Mouse (Mus musculus) cerebellum, adult (tissue): ENCODE results near the gene Cbfa2t3.

Experiments used
- ATAC-seq: cut with Nextera tagmentation; 2 replicates; pipeline ENCODE4 v1.9.2; 2017; ENCODE audit warnings: mild to moderate bottlenecking, moderate library complexity, mixed read lengths; ENCODE audit not compliant: insufficient number of reproducible peaks, low FRiP score, low TSS enrichment

The Cbfa2t3 gene

DNA sequence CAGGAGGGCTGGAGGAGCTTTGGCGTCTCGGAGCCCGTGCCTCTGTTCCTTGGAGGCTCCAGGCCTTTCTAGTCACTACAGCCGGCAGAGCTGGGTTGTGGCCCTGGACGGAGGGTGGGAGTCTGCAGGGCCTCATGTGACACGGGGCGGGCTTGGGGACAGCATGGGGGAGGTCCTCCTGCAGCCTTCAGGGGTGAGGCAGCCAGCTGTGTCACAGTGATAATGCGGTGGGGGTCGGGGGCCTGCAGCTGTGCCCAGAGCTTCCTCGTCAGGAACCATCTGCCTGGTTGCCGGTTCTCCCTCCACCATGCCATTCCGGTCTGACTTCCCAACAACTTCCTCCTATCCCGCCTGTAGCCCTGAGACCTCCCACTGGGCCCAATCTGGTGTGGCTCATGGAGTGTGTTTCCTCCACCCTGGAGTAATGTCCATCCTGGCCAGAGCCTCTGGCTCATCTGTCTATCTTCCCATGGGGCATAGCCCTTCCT, at the start of gene Cbfa2t3:
Cbfa2t3 (minus strand) TSS at position 105 of the 488 bp plus-strand sequence.
- no peak for ATAC-seq

GRCm38 (mm10) chr8:122747825-122748224, 48.9 kb upstream of the Cbfa2t3 start:
- ATAC-seq, result no peak

DNA sequence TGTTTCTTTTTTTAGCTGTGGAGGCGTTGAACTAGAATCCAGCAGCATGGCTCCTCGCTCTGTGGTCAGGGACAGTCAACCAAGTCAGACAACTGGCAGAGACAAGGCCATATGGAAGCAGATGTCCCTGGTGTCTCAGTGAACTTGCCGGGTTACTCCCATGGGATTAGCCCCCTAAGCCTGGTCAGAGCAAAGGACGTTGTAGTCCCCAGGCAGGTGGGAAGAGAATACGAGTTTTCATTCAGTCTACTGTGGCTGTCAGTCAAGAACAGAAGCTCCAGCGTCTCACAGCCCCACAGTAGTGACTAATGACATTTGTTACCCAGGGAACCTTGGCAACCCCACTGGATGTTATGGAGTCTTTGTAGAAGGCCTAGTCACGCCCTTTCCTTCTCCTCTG, 47.5 kb upstream of the Cbfa2t3 start:
- no peak for ATAC-seq

GRCm38 (mm10) chr8:122745750-122746275, 46.9 kb upstream of the Cbfa2t3 start:
- no peak for ATAC-seq

GRCm38 (mm10) chr8:122745022-122745749, 46.3 kb upstream of the Cbfa2t3 start:
- no peak for ATAC-seq

DNA sequence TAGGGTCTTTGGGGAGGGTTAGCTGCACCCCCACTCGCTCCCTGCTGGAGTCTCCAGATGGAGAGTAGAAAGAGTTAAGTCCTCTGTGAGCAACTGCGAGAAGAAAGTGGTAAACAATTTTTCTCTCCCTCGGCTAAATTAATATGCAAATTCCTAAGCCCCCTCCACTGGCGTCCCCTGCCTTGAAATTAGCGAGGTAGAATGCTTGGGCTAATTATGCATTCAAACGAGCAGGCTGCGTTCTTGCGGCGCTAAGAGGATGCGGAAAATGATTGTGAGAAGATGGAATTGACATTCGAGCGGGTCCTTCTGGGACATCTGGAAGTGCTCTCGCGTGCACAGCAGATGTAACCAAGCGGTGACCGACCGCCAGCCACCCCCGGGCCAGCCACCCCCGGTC, 43.6 kb upstream of the Cbfa2t3 start:
- ATAC-seq, result no peak

- ATAC-seq, result peak; percentile 23; the same call in 1 of the 2 replicates
Measured at GRCm38 (mm10) chr8:122739102-122739725, 40.3 kb upstream of the Cbfa2t3 start.

- no peak for ATAC-seq
Measured at GRCm38 (mm10) chr8:122737886-122738285, 39.0 kb upstream of the Cbfa2t3 start.

GRCm38 (mm10) chr8:122737071-122737470, 38.2 kb upstream of the Cbfa2t3 start:
- no peak for ATAC-seq

DNA sequence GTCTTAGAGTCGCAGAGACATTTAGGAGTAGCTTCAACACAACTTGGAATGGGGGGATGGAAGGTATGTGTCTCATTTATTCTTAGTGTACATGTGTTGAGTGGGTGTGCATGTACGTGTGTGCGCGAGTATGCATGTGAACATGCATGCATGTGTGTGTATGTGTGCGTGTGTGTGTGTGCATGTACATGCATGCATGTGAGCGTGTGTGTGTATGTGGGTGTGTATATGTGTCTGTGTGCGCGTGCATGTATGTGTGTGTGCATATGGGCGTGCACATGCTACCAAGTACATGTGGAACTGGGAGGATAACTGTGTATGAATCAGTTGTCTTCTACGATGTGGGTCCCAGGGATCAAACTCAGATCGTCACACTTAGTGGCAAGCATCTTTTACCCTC, 37.7 kb upstream of the Cbfa2t3 start:
- ATAC-seq, result no peak

GRCm38 (mm10) chr8:122735542-122736473, 36.9 kb upstream of the Cbfa2t3 start:
- ATAC-seq, result peak; percentile 7; the same call in 1 of the 2 replicates

DNA sequence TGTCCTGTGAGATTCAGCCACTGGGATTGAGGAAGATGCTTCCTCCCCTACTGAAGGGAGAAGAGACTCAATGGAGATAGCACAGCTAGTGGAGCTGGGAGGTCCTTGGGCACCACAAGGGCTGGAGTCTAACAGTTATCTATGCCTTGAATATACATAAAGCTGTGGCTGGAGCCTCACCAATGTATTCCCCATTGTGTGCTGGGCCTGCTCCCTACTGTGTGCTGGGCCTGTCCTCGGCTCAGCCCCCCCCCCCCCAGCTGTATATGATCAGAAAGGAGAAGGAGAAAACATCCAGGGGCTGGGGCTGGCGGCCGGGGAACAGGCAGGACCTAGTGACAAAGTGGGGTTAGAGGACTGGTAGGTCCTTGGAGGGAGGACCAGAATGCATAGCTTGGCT, 36.2 kb upstream of the Cbfa2t3 start:
- no peak for ATAC-seq

- ATAC-seq, result no peak
Measured at GRCm38 (mm10) chr8:122728630-122729029, 29.7 kb upstream of the Cbfa2t3 start.

GRCm38 (mm10) chr8:122727412-122727811, 28.5 kb upstream of the Cbfa2t3 start:
- ATAC-seq, result no peak

GRCm38 (mm10) chr8:122726789-122727188, 27.9 kb upstream of the Cbfa2t3 start:
- no peak for ATAC-seq

GRCm38 (mm10) chr8:122725187-122725586, 26.3 kb upstream of the Cbfa2t3 start:
- ATAC-seq, result no peak

GRCm38 (mm10) chr8:122720811-122721640, 22.1 kb upstream of the Cbfa2t3 start:
- ATAC-seq, result peak; percentile 27; the same call in 1 of the 2 replicates

GRCm38 (mm10) chr8:122720070-122720729, 21.3 kb upstream of the Cbfa2t3 start:
- no peak for ATAC-seq

DNA sequence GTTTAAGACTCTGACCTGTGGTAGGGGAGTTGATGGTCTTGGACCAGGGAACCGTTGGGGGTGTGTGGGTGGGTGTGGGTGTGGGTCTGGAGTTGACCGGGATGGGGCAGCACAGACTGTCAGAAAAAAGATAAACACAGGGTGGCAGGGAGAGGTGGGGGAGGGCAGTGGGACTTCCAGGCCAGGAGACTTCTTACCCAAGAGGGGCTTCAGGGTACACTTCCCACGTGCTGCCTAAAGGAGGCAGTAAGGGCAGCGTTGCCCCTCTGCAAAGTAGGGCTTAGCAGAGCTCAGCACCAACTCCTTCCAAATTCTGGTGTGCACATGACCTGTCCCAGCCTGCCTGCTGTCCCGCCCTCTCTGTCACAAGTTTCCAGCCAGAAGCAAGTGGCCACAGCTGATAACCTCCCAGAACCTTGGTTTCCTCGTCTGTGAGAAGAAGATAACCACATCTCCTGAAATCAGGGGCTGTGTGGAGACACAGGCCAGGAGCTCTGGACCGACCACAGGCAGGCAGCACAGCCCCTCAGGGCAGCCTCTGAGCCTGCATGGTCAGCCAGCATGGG, 20.7 kb upstream of the Cbfa2t3 start:
- no peak for ATAC-seq
